In the genomic region with DNA sequence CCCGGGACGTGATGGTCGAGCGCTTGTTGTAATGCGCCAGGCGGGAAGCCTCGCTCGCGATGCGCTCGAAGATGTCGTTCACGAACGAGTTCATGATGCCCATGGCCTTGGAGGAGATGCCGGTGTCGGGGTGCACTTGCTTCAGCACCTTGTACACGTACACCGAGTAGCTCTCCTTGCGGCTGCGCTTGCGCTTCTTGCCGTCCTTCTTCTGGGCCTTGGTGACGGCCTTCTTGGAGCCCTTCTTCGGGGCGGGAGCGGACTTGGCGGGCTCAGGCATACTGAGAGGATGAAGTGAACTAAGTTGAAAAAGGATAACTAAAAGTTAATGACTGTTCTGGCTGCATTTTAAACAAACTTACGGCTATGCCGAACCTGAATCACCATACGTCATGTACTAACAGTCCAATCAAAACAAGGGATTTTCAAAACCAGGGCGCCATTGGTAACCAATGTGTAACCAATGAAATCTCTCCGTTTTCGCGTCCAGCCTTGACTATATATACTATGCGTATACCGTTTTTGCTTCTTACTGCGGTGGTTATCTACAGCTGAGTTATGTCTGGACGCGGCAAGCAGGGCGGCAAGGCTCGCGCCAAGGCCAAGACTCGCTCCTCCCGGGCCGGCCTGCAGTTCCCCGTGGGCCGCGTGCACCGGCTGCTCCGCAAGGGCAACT, we compare ENCODE assay signal across 8 mouse cellular contexts. TPM values are rescaled to one million over a fixed set of nuclear protein-coding genes. Genes with fewer than 3 reads are reported as not detected.
A peak's percentile ranks its signal among the peaks of the same experiment; 100 is the strongest.
DNase-seq lines count a peak whose midpoint lies in the region; ATAC-seq and TF ChIP-seq lines count a peak whose summit lies in the region.
"Not testable (repeated sequence)": the region's sequence is repeated elsewhere in the genome, so short reads cannot be mapped to it uniquely, and the experiment has no call there.

A gene (minus strand): TSS at position 280 of the 676 bp plus-strand sequence.
A gene (plus strand): TSS at position 559 of the 676 bp plus-strand sequence.

- H3K4me1 ChIP-seq in embryonic facial prominence, embryonic 11.5 days (ENCODE audit: control insufficient read depth, insufficient read depth, low read length), result not testable (repeated sequence)
- peaks cover 11% of the 10 kb centered on the region for H3K4me1 ChIP-seq in intestine, postnatal 0 days (replicated peaks; ENCODE audit: control insufficient read depth, insufficient read depth, low read length)
- H3K4me1 ChIP-seq in midbrain, embryonic 10.5 days, result peaks cover 41% of the 10 kb centered on the region

- peak; percentile 90 for ATAC-seq in embryonic facial prominence, embryonic 11.5 days (replicated peaks; ENCODE audit: insufficient number of reproducible peaks, low FRiP score, low TSS enrichment, low read depth)
- peak; percentile 81 for ATAC-seq in granulocyte monocyte progenitor cell, adult 5-6 weeks (replicated peaks; ENCODE audit: poor library complexity, severe bottlenecking)
- peak; percentile 89 for ATAC-seq in intestine, postnatal 0 days

- not testable (repeated sequence) for TF ChIP-seq CTCF in intestine, postnatal 0 days (IDR thresholded peaks at IDR 0.05; ENCODE audit: low read depth)

- H3K27ac ChIP-seq in embryonic facial prominence, embryonic 11.5 days (replicated peaks; ENCODE audit: low read depth, low read length), result peak within 1 kb of the TSS; percentile 96
- H3K27ac ChIP-seq in intestine, postnatal 0 days (ENCODE audit: low read depth, low read length), result peak within 1 kb of the TSS; percentile 80
- peak within 1 kb of the TSS; percentile 94 for H3K27ac ChIP-seq in midbrain, embryonic 10.5 days (replicated peaks)

- peak within 1 kb of the TSS; percentile 50 for H3K4me3 ChIP-seq in embryonic facial prominence, embryonic 11.5 days (ENCODE audit: low read depth, low read length)
- peak within 1 kb of the TSS; percentile 41 for H3K4me3 ChIP-seq in intestine, postnatal 0 days (ENCODE audit: low read depth, low read length)
- peak within 1 kb of the TSS; percentile 57 for H3K4me3 ChIP-seq in midbrain, embryonic 10.5 days

- DNase-seq in adrenal gland, postnatal 14 days, result peak; percentile 82
- DNase-seq in embryonic facial prominence, embryonic 11.5 days (ENCODE audit: low spot score), result peak; percentile 96
- peak; percentile 83 to 86 for DNase-seq in left cerebral cortex, postnatal 36 days (ENCODE audit: low spot score in 2 of 2)
- peak; percentile 82 for DNase-seq in midbrain, embryonic 10.5 days (ENCODE audit: low spot score)
- peak; percentile 84 to 90 for DNase-seq in right cerebral cortex, postnatal 36 days (ENCODE audit: low spot score in 2 of 2)
- DNase-seq in yolk sac, embryonic 10.5 days (ENCODE audit: low spot score), result peak; percentile 96

- peak within 1 kb of the TSS; percentile 85 for H3K9ac ChIP-seq in embryonic facial prominence, embryonic 11.5 days (replicated peaks; ENCODE audit: low read length)
- peak within 1 kb of the TSS; percentile 49 for H3K9ac ChIP-seq in intestine, postnatal 0 days (ENCODE audit: low read depth, low read length)

- 0% methylated on average over 23 of the region's 50 CpGs for WGBS in embryonic facial prominence, embryonic 11.5 days
- WGBS in intestine, postnatal 0 days, result under 1% methylated on average over 27 of the region's 50 CpGs
- under 1% methylated on average over 37 of the region's 50 CpGs for WGBS in midbrain, embryonic 10.5 days

- not testable (repeated sequence) for H3K9me3 ChIP-seq in embryonic facial prominence, embryonic 11.5 days (replicated peaks; ENCODE audit: control insufficient read depth, low read length); intestine, postnatal 0 days (ENCODE audit: control insufficient read depth); midbrain, embryonic 10.5 days (replicated peaks)

- not testable (repeated sequence) for H3K27me3 ChIP-seq in embryonic facial prominence, embryonic 11.5 days (ENCODE audit: control insufficient read depth, insufficient read depth, low read length); intestine, postnatal 0 days (replicated peaks; ENCODE audit: control insufficient read depth, insufficient read depth, low read length); midbrain, embryonic 10.5 days (ENCODE audit: low read depth, poor library complexity, severe bottlenecking)

- H3K4me2 ChIP-seq in embryonic facial prominence, embryonic 11.5 days (ENCODE audit: low read depth, low read length), result peak within 1 kb of the TSS; percentile 82
- peak within 1 kb of the TSS; percentile 77 for H3K4me2 ChIP-seq in intestine, postnatal 0 days (replicated peaks; ENCODE audit: low read depth)

- intact Hi-C loops in left cerebral cortex, postnatal 36 days (cut with DNase I), result loop anchor here (2.0 to 10.0 kb wide), 6 partner anchors 17 to 1819 kb away; a partner anchor contains a TSS

- H3K36me3 ChIP-seq in embryonic facial prominence, embryonic 11.5 days (replicated peaks; ENCODE audit: control insufficient read depth, insufficient read depth, low read depth, low read length); intestine, postnatal 0 days (ENCODE audit: control insufficient read depth, insufficient read depth); midbrain, embryonic 10.5 days: not testable (repeated sequence)

RNA-seq across cellular contexts. Expression of the first gene that starts in this region (rescaled TPM):
- 191 and 254 TPM in 2 replicates for total RNA-seq in adrenal gland, postnatal 14 days (2021)
- 4.6 TPM in 2 replicates for polyA plus RNA-seq in embryonic facial prominence, embryonic 11.5 days (2014; fragmentation: Nextera tagmentation; extraction: Ambion mirVana)
- 210 and 236 TPM in 2 replicates for total RNA-seq in granulocyte monocyte progenitor cell, adult 5-6 weeks (2014; fragmentation: Nextera tagmentation)
- total RNA-seq in granulocyte monocyte progenitor cell, adult 5-6 weeks (2017), result 416 and 515 TPM in 2 replicates
- polyA plus RNA-seq in intestine, postnatal 0 days (2015; fragmentation: Nextera tagmentation; extraction: Ambion mirVana), result 1.9 TPM in 1 of 2 replicates, not detected in the other
- total RNA-seq in left cerebral cortex, postnatal 36 days (2021), result 10 to 100 TPM; 25.8 to 35.2 TPM
- 1.4 and 3.4 TPM in 2 replicates for polyA plus RNA-seq in midbrain, embryonic 10.5 days (2016; fragmentation: Nextera tagmentation; extraction: Ambion mirVana)

RNA-seq across cellular contexts. Expression of the second gene that starts in this region (rescaled TPM):
- 129 and 184 TPM in 2 replicates for total RNA-seq in adrenal gland, postnatal 14 days (2021)
- polyA plus RNA-seq in embryonic facial prominence, embryonic 11.5 days (2014; fragmentation: Nextera tagmentation; extraction: Ambion mirVana), result 26.6 and 30.4 TPM in 2 replicates
- 17.2 TPM in 1 of 2 replicates, not detected in the other for total RNA-seq in granulocyte monocyte progenitor cell, adult 5-6 weeks (2014; fragmentation: Nextera tagmentation)
- 2,072 and 5,185 TPM in 2 replicates for total RNA-seq in granulocyte monocyte progenitor cell, adult 5-6 weeks (2017)
- 6.1 and 12.0 TPM in 2 replicates for polyA plus RNA-seq in intestine, postnatal 0 days (2015; fragmentation: Nextera tagmentation; extraction: Ambion mirVana)
- 10 to 100 TPM; 26.5 to 66.3 TPM for total RNA-seq in left cerebral cortex, postnatal 36 days (2021)
- polyA plus RNA-seq in midbrain, embryonic 10.5 days (2016; fragmentation: Nextera tagmentation; extraction: Ambion mirVana), result 12.2 and 21.8 TPM in 2 replicates

Comparison
In these comparisons a context has a peak if more than half of its experiments do, and no peak if none do; other contexts are left out.
1. Peak in every context shown above with its lines: DNase-seq, ATAC-seq, H3K4me3 ChIP-seq and H3K27ac ChIP-seq.